Mouse (Mus musculus) midbrain, embryonic 15.5 days (tissue): ENCODE measurements at regions not wholly inside any gene's neighbourhood (a gene's known extent, or its start where the extent isn't known, plus 50 kb on each side); places are given as distances from the start of the nearest gene placed in this dataset.

Source experiments
- ATAC-seq: fragments of 200-750 bp; cut with Nextera tagmentation; replicated peaks from 2 replicates; pipeline ENCODE4 v1.8.0; 2017; ENCODE audit warnings: moderate TSS enrichment
- H3K27ac ChIP-seq: fragments of 300-500 bp; sonication (generic); 2 replicates; pipeline ENCODE4 v1.5.1; 2015; ENCODE audit warnings: mild to moderate bottlenecking, inconsistent platforms
- H3K27me3 ChIP-seq: fragments of 300-500 bp; sonication (generic); replicated peaks from 2 replicates; pipeline ENCODE4 v1.6.1; 2015; ENCODE audit warnings: inconsistent platforms
- H3K36me3 ChIP-seq: fragments of 300-500 bp; sonication (generic); replicated peaks from 2 replicates; pipeline ENCODE4 v1.6.1; 2015; ENCODE audit warnings: inconsistent platforms
- H3K4me1 ChIP-seq: fragments of 300-500 bp; sonication (generic); 2 replicates; pipeline ENCODE4 v1.6.1; 2015; ENCODE audit warnings: inconsistent platforms
- H3K4me2 ChIP-seq: fragments of 300-500 bp; sonication (generic); 2 replicates; pipeline ENCODE4 v1.6.1; 2015; ENCODE audit warnings: inconsistent platforms, mild to moderate bottlenecking, moderate library complexity
- H3K4me3 ChIP-seq: fragments of 300-500 bp; sonication (generic); 2 replicates; pipeline ENCODE4 v1.5.1; 2015; ENCODE audit warnings: mild to moderate bottlenecking, inconsistent platforms
- H3K9ac ChIP-seq: fragments of 300-500 bp; sonication (generic); 2 replicates; pipeline ENCODE4 v1.6.1; 2015; ENCODE audit warnings: mild to moderate bottlenecking, inconsistent platforms
- H3K9me3 ChIP-seq: fragments of 300-500 bp; sonication (generic); 2 replicates; pipeline ENCODE4 v1.6.1; 2016; ENCODE audit warnings: inconsistent platforms
- WGBS: fragments of 180-500 bp; shearing (Covaris S2); methylation state at CpG from one replicate; pipeline ENCODE4 v1.1.7; 2015; ENCODE audit warnings: mixed read lengths; 5-methylcytosine and 5-hydroxymethylcytosine counted together

GRCm38 (mm10) chr3:70145728-70146127, 138.3 kb downstream of the Otol1 start:
- ATAC-seq = no peak
- no peaks in the 10 kb centered on the region for H3K36me3 ChIP-seq

GRCm38 (mm10) chr3:70151156-70151555, 143.7 kb downstream of the Otol1 start:
- no peaks in the 10 kb centered on the region for H3K4me1 ChIP-seq
- H3K9me3 ChIP-seq = no peaks in the 10 kb centered on the region
- no peak overlapping the region for H3K4me3 ChIP-seq
- H3K27me3 ChIP-seq = no peaks in the 10 kb centered on the region
- H3K36me3 ChIP-seq = no peaks in the 10 kb centered on the region
- no peak overlapping the region for H3K27ac ChIP-seq
- no peak overlapping the region for H3K9ac ChIP-seq
- no peak overlapping the region for H3K4me2 ChIP-seq
- WGBS = 70% methylated on average over 5 of the region's 5 CpGs
- ATAC-seq = no peak

More at GRCm38 (mm10) chr3:70145728-70146127, 138.3 kb downstream of the Otol1 start:
- no peak overlapping the region for H3K27ac ChIP-seq
- no peak overlapping the region for H3K4me3 ChIP-seq
- H3K9me3 ChIP-seq = no peaks in the 10 kb centered on the region
- H3K4me2 ChIP-seq = no peak overlapping the region
- WGBS = 90% methylated on average over 1 of the region's 1 CpGs
- H3K9ac ChIP-seq = no peak overlapping the region
- no peaks in the 10 kb centered on the region for H3K4me1 ChIP-seq
- H3K27me3 ChIP-seq = no peaks in the 10 kb centered on the region

GRCm38 (mm10) chr3:70160043-70160442, 152.6 kb downstream of the Otol1 start:
- no peak overlapping the region for H3K9ac ChIP-seq
- H3K4me2 ChIP-seq = no peak overlapping the region
- no peaks in the 10 kb centered on the region; the same call in 1 of the 2 replicates for H3K4me1 ChIP-seq
- H3K27me3 ChIP-seq = no peaks in the 10 kb centered on the region
- H3K9me3 ChIP-seq = no peaks in the 10 kb centered on the region
- no peaks in the 10 kb centered on the region for H3K36me3 ChIP-seq
- peak; percentile 83 for ATAC-seq
- H3K4me3 ChIP-seq = no peak overlapping the region
- 42% methylated on average over 9 of the region's 9 CpGs for whole genome bisulfite sequencing
- no peak overlapping the region for H3K27ac ChIP-seq

- Histone ChIP-seq H3K4me3 (no peak overlapping the region), H3K27ac (no peak overlapping the region), H3K4me2 (no peak overlapping the region), H3K4me1 (no peaks in the 10 kb centered on the region), H3K9ac (no peak overlapping the region), H3K9me3 (no peaks in the 10 kb centered on the region), H3K27me3 (no peaks in the 10 kb centered on the region), H3K36me3 (no peaks in the 10 kb centered on the region)
- no peak for ATAC-seq
- 49% methylated on average over 4 of the region's 4 CpGs for WGBS
Observed at GRCm38 (mm10) chr3:70171667-70172066, 164.3 kb downstream of the Otol1 start.

GRCm38 (mm10) chr3:70176391-70176790, 169.0 kb downstream of the Otol1 start:
- H3K4me3 ChIP-seq = no peak overlapping the region
- no peak for ATAC-seq
- H3K36me3 ChIP-seq = no peaks in the 10 kb centered on the region
- H3K27ac ChIP-seq = no peak overlapping the region
- WGBS = 71% methylated on average over 1 of the region's 1 CpGs
- no peak overlapping the region for H3K4me2 ChIP-seq
- H3K9ac ChIP-seq = no peak overlapping the region
- no peaks in the 10 kb centered on the region for H3K4me1 ChIP-seq
- H3K9me3 ChIP-seq = no peaks in the 10 kb centered on the region
- no peaks in the 10 kb centered on the region for H3K27me3 ChIP-seq

GRCm38 (mm10) chr3:70181611-70182010, 174.2 kb downstream of the Otol1 start:
- WGBS = 73% methylated on average over 3 of the region's 3 CpGs
- H3K4me3 ChIP-seq = no peak overlapping the region
- H3K27me3 ChIP-seq = no peaks in the 10 kb centered on the region
- no peak for ATAC-seq
- no peak overlapping the region for H3K4me2 ChIP-seq
- no peak overlapping the region for H3K27ac ChIP-seq
- H3K36me3 ChIP-seq = no peaks in the 10 kb centered on the region
- no peaks in the 10 kb centered on the region for H3K4me1 ChIP-seq
- H3K9me3 ChIP-seq = no peaks in the 10 kb centered on the region
- H3K9ac ChIP-seq = no peak overlapping the region

- Histone ChIP-seq H3K9ac (no peak overlapping the region), H3K4me1 (no peaks in the 10 kb centered on the region), H3K27me3 (no peaks in the 10 kb centered on the region), H3K4me2 (no peak overlapping the region), H3K4me3 (no peak overlapping the region), H3K9me3 (no peaks in the 10 kb centered on the region), H3K27ac (no peak overlapping the region), H3K36me3 (no peaks in the 10 kb centered on the region)
- ATAC-seq = no peak
Observed at GRCm38 (mm10) chr3:70190741-70191140, 183.3 kb downstream of the Otol1 start.

GRCm38 (mm10) chr3:70196671-70197070, 189.3 kb downstream of the Otol1 start:
- H3K36me3 ChIP-seq = no peaks in the 10 kb centered on the region
- H3K27me3 ChIP-seq = no peaks in the 10 kb centered on the region
- H3K9ac ChIP-seq = no peak overlapping the region
- WGBS = 91% methylated on average over 3 of the region's 3 CpGs
- H3K4me1 ChIP-seq = no peaks in the 10 kb centered on the region
- no peak overlapping the region for H3K4me2 ChIP-seq
- no peak overlapping the region for H3K4me3 ChIP-seq
- no peak for ATAC-seq
- no peaks in the 10 kb centered on the region for H3K9me3 ChIP-seq
- H3K27ac ChIP-seq = no peak overlapping the region

- Histone ChIP-seq H3K27me3 (no peaks in the 10 kb centered on the region), H3K9me3 (no peaks in the 10 kb centered on the region), H3K27ac (no peak overlapping the region), H3K36me3 (no peaks in the 10 kb centered on the region), H3K4me3 (no peak overlapping the region), H3K4me1 (no peaks in the 10 kb centered on the region), H3K4me2 (no peak overlapping the region), H3K9ac (no peak overlapping the region)
- 0 out of 2 replicates have a peak, but pooled peaks have one; percentile 39 for ATAC-seq
- WGBS = 37% methylated on average over 3 of the region's 3 CpGs
Observed at GRCm38 (mm10) chr3:70198890-70199289, 191.5 kb downstream of the Otol1 start.

- no peak for ATAC-seq
- H3K9ac ChIP-seq = no peak overlapping the region
- H3K27ac ChIP-seq = no peak overlapping the region
- no peak overlapping the region for H3K4me2 ChIP-seq
- H3K4me1 ChIP-seq = no peaks in the 10 kb centered on the region
- no peak overlapping the region for H3K4me3 ChIP-seq
- H3K9me3 ChIP-seq = no peaks in the 10 kb centered on the region
- WGBS = 73% methylated on average over 3 of the region's 3 CpGs
- no peaks in the 10 kb centered on the region for H3K27me3 ChIP-seq
- H3K36me3 ChIP-seq = no peaks in the 10 kb centered on the region
Observed at GRCm38 (mm10) chr3:70201334-70201943, 194.0 kb downstream of the Otol1 start.

GRCm38 (mm10) chr3:70215195-70215594, 207.8 kb downstream of the Otol1 start:
- Histone ChIP-seq H3K4me2 (no peak overlapping the region), H3K4me1 (no peaks in the 10 kb centered on the region), H3K27me3 (no peaks in the 10 kb centered on the region), H3K36me3 (no peaks in the 10 kb centered on the region), H3K4me3 (no peak overlapping the region), H3K9me3 (no peaks in the 10 kb centered on the region), H3K9ac (no peak overlapping the region), H3K27ac (no peak overlapping the region)
- ATAC-seq = no peak
- WGBS = 93% methylated on average over 3 of the region's 3 CpGs

- Histone ChIP-seq H3K27ac (no peak overlapping the region), H3K4me1 (no peaks in the 10 kb centered on the region), H3K4me2 (no peak overlapping the region), H3K36me3 (no peaks in the 10 kb centered on the region), H3K4me3 (no peak overlapping the region), H3K27me3 (no peaks in the 10 kb centered on the region), H3K9ac (no peak overlapping the region), H3K9me3 (no peaks in the 10 kb centered on the region)
- WGBS = 59% methylated on average over 1 of the region's 1 CpGs
- ATAC-seq = no peak
Observed at GRCm38 (mm10) chr3:70216096-70216495, 208.7 kb downstream of the Otol1 start.

- WGBS = 86% methylated on average over 4 of the region's 4 CpGs
- H3K4me3 ChIP-seq = no peak overlapping the region
- H3K4me1 ChIP-seq = no peaks in the 10 kb centered on the region
- no peaks in the 10 kb centered on the region for H3K27me3 ChIP-seq
- no peak overlapping the region for H3K9ac ChIP-seq
- no peak overlapping the region for H3K27ac ChIP-seq
- ATAC-seq = no peak
- no peaks in the 10 kb centered on the region for H3K36me3 ChIP-seq
- H3K4me2 ChIP-seq = no peak overlapping the region
- no peaks in the 10 kb centered on the region for H3K9me3 ChIP-seq
Observed at GRCm38 (mm10) chr3:70218757-70219360, 211.4 kb downstream of the Otol1 start.
